Mouse (Mus musculus) cerebral cortex, adult 2 months (tissue): Measurements from ENCODE around the gene Kcnma1.

Source experiments
- WGBS: fragments of 180-500 bp; shearing (Covaris S2); methylation state at CpG from one replicate; pipeline ENCODE4 v1.1.7; 2018; 5-methylcytosine and 5-hydroxymethylcytosine counted together

Gene Kcnma1

DNA sequence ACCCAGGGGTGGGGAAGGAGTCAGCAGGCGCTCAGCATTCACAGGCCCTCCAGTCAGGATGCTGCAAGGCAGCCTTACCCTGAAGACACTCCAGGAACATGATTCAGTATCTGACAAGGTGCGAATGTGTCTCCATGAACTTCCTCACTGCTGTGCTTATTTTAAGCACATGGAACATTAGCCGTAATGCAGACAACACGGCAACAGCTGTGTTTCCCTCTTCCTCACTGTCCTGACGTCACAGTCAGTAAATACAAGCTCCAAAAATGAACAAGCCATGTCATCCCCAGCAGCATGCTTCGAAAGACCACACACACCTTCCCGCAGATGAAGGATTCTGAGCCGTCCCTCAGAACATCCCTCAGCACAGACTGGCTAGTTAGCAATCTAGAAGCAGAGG, 47.8 kb downstream of the Kcnma1 start:
- WGBS = 42% methylated on average over 8 of the region's 8 CpGs

DNA sequence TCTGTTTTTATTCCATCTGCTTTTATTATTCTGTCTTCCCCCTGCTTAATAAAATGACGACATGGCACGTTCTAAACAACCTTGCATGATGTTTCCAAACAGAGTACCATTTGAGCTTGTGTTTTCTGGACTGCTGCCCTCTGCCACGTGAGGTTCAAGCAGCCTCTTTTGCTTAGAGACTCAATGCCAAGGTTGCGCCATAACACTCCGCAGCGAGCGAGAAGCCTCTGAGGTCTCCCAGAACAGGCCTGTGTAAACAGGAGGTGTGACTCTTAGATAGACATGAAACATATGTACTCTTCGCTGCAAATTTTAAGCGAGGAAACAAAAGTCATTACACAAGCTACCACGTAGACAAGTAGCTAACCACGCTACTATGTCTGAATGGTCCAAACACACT, 55.2 kb downstream of the Kcnma1 start:
- 60% methylated on average over 11 of the region's 11 CpGs for WGBS

DNA sequence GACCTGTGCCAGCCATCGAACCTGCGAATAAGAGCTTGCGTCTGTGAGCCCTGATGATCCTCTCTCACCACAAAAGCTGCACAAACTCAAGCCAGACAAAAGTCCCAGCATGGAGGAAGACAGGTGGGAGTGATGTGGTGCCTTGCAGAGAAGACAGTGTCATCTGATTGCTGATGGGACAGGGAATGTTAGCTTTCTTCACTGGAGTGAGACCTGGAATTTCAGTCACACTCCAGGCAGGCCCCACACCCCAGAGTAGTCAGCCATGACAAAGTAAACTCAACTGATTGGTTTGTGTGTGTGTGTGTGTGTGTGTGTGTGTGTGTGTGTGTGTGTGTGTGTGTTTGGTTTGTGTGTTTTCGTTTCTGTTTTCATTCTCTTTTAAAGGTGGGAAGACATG, 57.0 kb downstream of the Kcnma1 start:
- WGBS = 70% methylated on average over 4 of the region's 4 CpGs

DNA sequence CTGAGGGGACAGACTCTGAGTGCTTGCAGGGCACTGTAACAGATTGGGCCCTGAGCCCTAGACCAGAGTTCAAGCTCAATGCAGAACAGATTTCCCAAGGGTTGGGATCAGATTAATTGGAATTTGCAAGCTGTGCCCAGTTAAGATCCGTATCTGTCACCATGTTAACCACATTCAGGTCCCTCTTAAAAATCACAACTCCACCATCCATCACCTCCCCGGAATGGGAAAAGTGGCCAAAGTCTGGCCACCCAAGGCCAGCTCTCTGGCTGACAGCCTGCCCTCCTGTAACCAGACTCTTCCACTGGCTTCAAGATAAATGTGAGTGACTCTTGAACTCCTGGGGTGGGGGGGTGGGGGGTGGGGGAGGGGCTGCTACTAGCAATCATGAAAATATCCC, 70.4 kb downstream of the Kcnma1 start:
- 76% methylated on average over 2 of the region's 2 CpGs for WGBS

DNA sequence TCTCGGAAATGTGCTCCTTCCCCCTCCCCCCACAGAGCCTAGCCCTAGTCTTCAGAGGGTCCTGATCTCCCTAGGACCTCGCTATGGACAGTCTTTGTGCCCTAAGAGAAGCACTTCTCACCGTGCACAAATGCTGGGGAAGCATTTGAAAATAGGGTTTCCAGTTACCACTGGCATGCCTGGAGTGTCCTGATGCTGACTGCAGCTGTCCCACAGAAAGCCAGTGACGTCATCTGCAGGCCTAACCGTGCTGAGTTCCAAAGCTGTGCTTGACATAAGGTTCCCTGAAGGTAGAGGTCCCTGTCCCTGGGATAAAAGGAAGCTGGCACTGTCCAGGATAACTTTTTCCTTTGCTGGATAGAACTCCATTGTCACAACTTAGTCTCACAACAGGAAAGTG, 71.1 kb downstream of the Kcnma1 start:
- 52% methylated on average over 5 of the region's 5 CpGs for WGBS

DNA sequence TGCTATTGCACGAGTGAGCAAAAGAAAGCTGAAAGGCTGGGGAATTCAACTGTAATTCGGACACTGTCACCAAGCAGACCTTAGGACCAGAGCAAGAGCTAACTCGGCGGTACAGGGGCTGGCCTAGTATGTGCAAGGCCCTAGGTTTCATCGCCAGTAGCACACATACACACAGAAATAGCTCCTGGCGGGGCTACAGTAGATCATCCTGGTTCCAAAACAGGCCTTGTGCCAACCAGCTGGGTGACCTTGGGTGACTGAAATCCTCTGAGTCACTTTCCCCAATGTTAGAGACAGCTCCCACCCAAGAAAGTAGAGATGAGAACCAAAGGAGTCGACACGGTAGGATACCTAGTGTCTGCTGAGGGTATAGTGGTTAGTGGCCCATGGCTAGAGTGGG, 72.2 kb downstream of the Kcnma1 start:
- WGBS = 70% methylated on average over 8 of the region's 8 CpGs

DNA sequence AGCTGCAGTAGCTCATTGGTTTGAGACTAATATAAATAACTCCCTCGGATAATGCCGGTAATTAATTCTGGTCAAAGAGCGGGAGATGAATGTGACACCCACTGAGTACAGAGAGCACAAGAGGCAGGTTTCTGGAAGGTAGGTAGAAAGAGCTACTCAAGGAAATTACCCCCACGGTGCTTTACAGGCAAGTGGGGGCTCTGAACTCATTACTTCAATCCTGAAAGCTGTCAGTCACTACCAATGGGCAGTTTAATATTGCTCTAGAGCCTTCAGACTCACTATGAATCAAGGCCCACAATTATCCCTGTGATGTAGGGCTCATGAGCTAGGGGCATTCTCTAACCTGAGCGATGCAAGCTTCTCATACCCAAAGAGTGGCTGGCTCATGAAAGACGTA, 79.3 kb downstream of the Kcnma1 start:
- 74% methylated on average over 6 of the region's 6 CpGs for WGBS

DNA sequence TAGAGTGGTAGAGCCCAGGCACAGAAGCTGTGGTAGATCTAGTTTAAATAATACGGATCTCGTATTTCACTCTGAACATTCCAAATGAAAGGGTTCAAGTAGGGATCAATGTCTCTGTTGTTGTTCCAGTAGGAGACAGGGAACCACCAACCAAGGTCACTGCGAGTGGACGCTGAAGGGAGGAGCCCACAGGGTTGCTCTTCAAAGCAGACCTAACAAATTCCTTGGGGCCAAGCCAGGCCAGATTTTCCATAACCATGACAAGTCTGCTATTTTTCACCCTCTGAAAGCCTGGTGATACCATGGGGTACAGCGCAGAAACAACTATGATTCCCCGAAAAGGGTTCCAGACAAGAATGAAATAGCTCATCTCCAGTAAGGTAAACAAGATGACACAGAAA, 82.6 kb downstream of the Kcnma1 start:
- 79% methylated on average over 6 of the region's 6 CpGs for WGBS

DNA sequence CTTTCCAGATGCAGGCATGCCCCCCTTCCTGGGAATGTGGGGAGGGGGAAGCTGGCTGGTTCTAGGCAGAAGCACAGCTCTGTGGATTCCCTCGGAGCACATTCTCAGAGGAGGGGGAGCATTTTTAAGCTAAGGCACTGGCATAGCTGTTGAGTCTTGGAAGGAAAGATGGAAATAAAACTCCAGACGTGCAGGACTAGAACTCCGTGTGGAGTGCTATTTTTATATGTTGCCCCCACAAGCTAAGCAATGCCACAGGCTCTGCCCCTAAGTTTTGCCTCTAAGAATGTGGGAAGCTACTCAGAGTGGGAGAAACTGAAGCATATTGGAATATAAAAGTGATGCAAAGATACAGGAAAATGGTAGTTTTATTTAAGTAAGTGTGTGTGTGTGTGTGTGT, 85.1 kb downstream of the Kcnma1 start:
- 47% methylated on average over 3 of the region's 3 CpGs for WGBS

DNA sequence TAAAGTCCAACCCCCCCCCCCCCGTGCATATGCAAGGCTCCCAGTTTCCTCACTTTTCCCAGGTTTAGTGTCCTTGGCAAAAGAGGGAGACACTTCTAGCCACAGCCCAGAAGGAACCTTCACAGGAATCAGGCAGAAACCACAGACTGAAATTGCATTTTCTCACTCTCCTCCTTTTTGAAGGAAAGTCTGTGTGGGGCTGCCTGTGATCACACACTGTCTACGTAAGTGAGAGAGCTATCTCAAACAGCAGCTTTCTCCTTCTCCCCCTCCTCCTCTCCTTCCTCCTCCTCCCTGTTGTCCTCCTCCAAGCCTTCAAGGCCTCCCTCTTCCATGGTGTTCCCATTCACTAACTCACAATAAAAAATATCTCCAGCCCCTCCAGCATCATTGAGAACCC, 90.9 kb downstream of the Kcnma1 start:
- 41% methylated on average over 2 of the region's 2 CpGs for WGBS

DNA sequence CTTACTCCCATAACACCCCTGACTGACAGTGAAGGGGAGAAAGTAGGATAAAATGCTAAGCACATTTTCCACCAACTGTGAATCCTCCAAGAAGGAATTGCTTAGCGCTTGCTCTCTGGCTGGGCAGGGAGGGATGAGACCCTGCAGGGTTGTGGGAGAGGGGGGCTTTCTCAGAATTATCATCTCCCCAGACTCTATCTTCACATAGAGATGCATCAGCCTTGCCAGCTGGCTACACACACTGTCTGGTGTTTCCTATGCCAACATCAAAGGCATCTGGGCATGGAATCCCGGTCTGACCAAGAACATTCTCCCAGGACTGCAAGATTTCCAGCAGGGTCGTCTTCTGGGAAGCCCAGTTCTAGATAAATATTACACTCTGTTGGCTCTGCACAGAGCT, 91.5 kb downstream of the Kcnma1 start:
- 54% methylated on average over 3 of the region's 3 CpGs for WGBS

DNA sequence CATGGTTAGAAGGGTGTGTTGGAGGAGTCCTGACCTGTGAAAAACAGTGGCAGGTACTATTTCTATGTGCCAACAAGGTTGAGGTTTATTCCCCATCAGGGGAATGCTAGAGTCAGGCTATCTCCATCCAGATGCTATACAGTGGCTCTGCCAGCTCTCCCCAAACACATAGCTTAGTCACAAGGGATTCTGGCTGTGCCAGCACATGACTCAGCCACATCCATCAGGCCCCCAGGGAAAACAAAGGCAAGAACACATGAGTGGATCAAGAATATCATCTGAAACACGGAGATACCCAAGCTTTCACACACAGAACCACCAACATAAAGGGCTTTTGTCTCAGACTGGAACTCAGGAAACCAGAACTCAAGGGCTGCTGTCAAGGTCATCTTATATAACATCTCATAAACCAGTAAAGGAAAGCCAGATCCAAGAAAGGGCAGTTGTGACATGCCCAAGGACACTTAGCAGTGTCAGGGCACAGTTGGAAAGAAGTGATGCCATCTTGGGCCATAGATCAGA, 103.1 kb downstream of the Kcnma1 start:
- WGBS = 23% methylated on average over 1 of the region's 1 CpGs

DNA sequence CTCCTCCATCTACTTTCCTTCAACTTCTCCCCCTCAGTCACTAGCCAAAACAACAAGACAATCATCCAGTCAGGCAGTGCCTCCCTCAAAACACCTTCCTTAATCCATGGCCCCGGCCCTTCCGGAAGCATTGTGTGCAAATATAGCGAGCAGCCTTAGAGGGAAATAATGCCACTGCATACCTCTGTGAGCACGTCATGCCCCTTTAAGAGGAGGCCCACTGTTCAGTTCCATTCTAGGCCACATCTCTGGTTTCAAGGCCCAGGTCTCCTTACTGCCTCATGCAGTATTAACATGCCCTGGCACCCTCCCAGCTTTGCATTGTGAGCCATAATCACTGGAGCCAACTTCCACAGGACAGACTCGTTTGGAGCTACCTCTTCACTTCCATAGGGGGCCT, 105.7 kb downstream of the Kcnma1 start:
- 64% methylated on average over 5 of the region's 5 CpGs for WGBS

DNA sequence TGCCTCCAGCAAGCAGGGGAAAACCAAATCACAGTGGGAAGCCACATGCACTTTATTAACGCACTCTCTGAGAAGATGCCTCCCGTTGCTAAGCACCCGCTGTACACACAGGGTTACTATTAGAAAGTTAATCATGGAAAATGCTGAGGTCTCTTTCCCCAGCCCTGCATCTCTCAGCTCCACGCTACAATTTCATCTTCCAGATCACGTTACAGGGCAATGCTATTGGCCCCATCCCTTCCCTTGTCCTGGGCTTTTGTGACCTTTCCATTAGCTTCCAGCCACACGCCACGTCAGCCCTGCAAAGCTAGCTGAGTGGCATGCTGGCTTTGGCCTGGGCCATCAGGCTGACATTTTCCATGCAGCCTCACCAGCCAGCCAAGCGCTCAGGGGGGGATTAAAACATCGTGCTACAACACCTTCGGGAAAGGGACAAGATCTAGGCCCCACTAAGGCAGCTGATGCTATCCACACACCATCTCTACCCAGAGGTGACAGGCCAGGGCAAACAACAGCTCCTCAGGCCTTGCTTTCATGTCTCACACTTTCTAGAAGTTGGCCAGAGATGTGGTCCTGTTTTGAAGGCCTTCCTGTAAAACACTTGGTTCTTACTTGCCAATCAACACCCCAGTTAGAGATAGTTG, 111.5 kb downstream of the Kcnma1 start:
- WGBS = 66% methylated on average over 10 of the region's 10 CpGs

DNA sequence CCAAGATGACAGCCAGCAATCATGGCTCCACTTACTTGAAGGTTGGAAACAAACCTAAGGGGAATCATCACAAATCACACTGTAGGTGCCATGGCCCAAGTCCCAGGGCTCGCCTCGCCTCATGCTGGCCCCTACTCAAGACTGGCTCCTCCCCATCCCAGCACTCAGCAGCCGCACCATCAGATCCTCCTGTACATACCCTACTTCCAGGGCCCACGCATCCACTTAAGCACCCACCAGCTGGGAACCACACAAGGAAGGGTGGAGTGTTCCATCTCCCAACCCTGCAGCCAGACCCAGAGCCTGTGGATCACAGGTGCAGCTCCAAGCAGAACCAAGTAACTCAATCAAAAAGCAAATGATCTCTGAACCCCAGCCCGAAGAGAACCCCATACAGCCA, 114.8 kb downstream of the Kcnma1 start:
- WGBS = 62% methylated on average over 5 of the region's 5 CpGs

DNA sequence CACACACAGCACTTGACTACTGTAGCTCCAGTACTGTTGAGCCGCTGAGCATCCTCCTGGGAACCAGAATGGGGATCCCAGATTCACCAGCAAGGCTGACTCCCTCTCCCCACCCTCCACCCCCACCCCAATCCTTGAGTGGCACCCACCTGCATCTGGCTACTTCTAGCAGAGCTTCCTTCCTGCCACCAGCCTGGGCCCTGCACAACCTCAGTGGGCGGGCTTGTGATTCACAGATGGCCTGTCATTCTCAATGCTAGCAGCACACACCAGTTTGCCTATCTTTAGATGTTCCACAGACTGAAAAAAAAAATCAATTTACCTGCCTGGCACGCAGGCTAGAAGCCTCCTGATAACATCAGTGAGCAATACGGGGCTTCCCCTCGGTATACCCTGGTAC, 116.5 kb downstream of the Kcnma1 start:
- WGBS = 42% methylated on average over 5 of the region's 5 CpGs

DNA sequence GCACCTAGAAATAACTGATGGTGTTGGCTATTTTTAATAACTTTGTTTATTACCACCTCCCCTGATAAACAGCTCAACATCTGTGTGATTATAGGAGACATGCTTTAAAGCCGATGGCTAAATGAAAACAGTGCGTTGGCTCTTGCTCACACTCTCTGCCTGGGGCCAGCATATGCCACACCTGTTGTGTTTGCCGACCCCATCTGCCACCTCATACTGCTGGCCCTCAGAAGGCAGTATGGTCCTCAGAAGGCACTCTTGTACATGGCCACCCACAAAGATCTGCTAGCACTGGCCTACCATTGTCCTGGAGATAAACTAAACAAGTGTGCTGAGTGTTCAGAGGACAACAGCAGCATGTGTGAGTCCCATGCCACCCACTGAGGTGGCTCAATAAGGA, 118.3 kb downstream of the Kcnma1 start:
- 60% methylated on average over 3 of the region's 3 CpGs for whole genome bisulfite sequencing

DNA sequence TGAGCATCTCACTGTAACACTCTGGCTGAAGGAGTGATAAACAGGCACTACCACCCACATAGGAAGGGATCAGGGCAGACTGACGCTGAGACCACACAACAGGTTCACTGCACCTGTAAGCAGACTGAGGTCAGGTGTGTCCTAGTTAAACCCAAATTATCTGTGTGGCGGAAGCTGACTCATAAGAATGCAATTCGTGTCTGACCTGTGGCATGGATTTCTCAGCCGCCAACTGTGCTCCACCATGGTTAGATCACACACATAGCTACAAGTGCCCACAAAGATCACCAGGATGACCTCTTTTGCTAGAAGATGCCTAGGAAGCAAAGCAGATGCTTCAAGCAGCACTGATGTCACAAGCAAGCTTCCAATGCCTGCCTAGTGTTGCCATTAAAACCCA, 128.2 kb downstream of the Kcnma1 start:
- 73% methylated on average over 4 of the region's 4 CpGs for WGBS

DNA sequence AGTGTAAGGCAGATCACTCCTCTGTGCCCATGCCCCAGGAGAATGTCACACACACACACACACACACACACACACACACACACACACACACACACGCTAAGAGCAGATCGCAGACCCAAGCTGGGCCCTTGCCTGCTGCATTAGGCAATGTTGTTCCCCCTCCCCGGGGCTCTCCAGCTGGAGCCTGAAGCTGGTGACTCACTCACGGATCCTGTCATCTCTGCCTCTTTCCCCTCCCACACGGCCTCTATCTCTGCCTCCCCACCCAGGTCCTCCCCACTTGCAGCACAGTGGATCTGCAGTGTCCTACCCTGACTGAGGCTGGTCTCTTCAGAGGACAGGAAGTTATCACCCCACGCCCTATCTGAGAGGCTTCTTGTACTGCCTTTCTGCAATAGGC, 128.8 kb downstream of the Kcnma1 start:
- 29% methylated on average over 6 of the region's 6 CpGs for WGBS

DNA sequence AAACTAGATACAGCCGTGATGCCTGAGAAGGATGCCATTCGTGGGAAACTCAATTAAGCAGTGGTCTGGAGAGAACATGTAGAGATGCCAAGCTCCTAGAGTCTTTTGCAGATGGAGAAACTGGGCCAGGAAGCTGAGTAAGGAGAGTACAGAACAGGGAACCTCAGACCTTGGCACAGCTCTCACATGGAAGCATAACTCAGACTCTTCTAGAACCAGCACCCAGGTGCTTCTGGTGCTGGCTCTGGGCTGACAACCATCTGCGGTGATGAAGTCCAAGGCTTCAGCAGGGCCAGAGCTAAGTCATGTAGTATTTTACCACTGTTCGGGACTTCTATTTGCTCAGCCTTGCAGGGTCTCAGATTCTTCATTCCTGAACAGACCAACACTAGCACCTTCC, 129.2 kb downstream of the Kcnma1 start:
- WGBS = 47% methylated on average over 4 of the region's 4 CpGs

DNA sequence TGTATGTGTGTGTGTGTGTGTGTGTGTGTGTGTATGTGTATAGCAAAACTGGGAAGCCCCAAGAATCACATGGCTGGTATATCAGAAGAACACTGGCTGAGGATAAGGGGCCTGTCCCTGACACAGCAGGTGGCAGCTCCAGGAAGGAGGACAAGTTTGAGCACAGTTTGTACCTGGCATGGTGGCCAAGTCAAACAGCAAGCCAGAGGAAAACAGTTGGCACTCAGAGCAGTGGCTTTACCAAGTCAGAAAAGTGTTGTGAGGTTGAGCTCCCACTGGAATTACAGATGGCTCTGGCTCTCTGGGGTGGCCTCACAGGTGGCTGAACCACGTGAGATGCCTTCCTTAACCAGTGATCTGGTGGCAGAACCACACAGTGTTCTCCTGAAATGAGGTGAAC, 132.3 kb downstream of the Kcnma1 start:
- WGBS = 65% methylated on average over 1 of the region's 1 CpGs

DNA sequence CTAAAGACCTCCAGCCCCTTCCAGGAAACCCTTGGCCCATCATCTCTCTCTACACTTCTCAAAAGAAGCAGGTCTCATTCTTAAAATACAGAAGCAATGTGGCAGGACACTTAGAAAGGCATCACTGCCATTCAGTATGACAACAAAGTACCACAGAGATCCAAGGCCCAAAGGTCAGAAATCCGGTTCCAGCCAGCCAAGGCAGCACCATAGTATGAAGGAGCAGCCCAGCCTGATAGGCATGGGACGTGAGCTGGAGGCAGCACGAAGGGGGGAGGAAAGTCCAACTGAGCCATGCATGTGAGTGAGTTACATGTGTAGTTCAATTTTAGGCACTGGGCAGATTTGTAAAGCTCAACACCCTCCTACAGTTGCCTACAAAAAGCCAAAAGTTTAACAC, 135.0 kb downstream of the Kcnma1 start:
- 62% methylated on average over 3 of the region's 3 CpGs for WGBS

DNA sequence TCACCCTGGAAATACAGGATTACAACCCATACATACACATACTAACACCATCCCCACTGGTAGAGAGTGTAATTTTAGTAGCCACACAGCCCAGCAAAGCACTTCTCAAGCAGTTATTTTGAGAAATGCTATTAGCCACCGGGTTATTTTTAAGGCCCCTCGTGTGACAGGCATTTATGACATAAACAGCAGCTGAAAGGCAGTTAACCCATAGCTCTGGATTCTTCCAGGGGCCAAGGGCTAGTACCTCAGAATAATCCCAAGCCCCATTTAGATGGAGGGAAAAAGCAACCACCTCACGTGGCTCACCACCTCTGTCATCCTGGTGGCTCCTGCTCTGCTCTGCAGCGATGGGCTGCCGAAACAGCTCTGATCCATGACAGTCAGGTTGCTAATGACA, 136.7 kb downstream of the Kcnma1 start:
- WGBS = 63% methylated on average over 5 of the region's 5 CpGs

DNA sequence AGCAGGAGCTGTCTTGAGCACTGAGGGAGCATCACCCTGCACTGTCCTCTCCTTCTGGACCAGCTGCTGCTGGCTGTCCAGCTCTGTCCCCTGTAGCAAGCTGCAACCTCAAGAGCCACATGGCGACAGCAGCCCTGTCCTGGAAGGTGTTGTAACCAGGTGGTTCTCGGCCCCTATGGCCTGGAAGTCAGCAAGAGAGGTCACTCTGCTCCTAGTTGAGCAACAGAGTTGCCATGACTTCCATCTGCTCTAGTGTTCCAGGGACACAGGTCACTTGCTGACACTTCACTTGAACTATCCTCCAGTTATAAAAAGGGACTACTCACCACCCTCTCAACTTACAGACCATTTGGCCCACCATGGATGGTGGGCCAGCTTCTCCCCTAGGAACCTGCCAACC, 139.7 kb downstream of the Kcnma1 start:
- WGBS = 95% methylated on average over 2 of the region's 2 CpGs
